Mouse (Mus musculus): ENCODE results near the gene Nsdhl. TPM values are rescaled to one million over a fixed set of nuclear protein-coding genes. Genes with fewer than 3 reads are reported as not detected.

Gene Nsdhl
- polyA plus RNA-seq, 1 experiment from 2014 or later: 15.1 TPM

MicroRNA genes within 50 kb of the gene (microRNA counts, 519-probe panel; counts per million panel counts)
- 1,819 counts per million, percentile 15 among the panel's probes with 10 or more counts for microRNA mmu-miR-2137

Small RNAs within 50 kb of the gene (microRNA-seq; reads per million reads assigned to microRNA genes)
- gene Mir2137: 1.6 reads per million

Other genes starting within 250 kb of the Nsdhl start
- 0.11 and 0.12 TPM in 2 replicates for gene Gabrq, start 93.4 kb upstream of the Nsdhl start, polyA plus RNA-seq (2015; fragmentation: Nextera tagmentation; extraction: Ambion mirVana)
- 57.8 and 58.4 TPM in 2 replicates for gene Cetn2, start 146 bp upstream of the Nsdhl start, polyA plus RNA-seq (2015; fragmentation: Nextera tagmentation; extraction: Ambion mirVana)
- gene Zfp185, start 68.8 kb downstream of the Nsdhl start, polyA plus RNA-seq (2015; fragmentation: Nextera tagmentation; extraction: Ambion mirVana): 3.3 and 3.6 TPM in 2 replicates
- not detected in 2 replicates for gene Pnma5, start 118.5 kb downstream of the Nsdhl start, polyA plus RNA-seq (2015; fragmentation: Nextera tagmentation; extraction: Ambion mirVana)
- not detected in 2 replicates for gene Pnma3, start 146.2 kb downstream of the Nsdhl start, polyA plus RNA-seq (2015; fragmentation: Nextera tagmentation; extraction: Ambion mirVana)
- 2.6 and 4.3 TPM in 2 replicates for gene Xlr4a, start 163.9 kb downstream of the Nsdhl start, polyA plus RNA-seq (2015; fragmentation: Nextera tagmentation; extraction: Ambion mirVana)
- 1.0 and 1.8 TPM in 2 replicates for gene Xlr3a, start 178.5 kb downstream of the Nsdhl start, polyA plus RNA-seq (2015; fragmentation: Nextera tagmentation; extraction: Ambion mirVana)
- 0.05 and 0.11 TPM in 2 replicates for gene Gm14685, start 198.5 kb downstream of the Nsdhl start, polyA plus RNA-seq (2015; fragmentation: Nextera tagmentation; extraction: Ambion mirVana)
- not detected in 2 replicates for gene Xlr5b, start 230.2 kb downstream of the Nsdhl start, polyA plus RNA-seq (2015; fragmentation: Nextera tagmentation; extraction: Ambion mirVana)
- gene DXBay18, start 230.9 kb downstream of the Nsdhl start, polyA plus RNA-seq (2015; fragmentation: Nextera tagmentation; extraction: Ambion mirVana): not detected in 2 replicates

Measured in heart, embryonic 16.5 days (tissue).